ENCODE assay signal across 7 mouse cellular contexts in the genomic region with DNA sequence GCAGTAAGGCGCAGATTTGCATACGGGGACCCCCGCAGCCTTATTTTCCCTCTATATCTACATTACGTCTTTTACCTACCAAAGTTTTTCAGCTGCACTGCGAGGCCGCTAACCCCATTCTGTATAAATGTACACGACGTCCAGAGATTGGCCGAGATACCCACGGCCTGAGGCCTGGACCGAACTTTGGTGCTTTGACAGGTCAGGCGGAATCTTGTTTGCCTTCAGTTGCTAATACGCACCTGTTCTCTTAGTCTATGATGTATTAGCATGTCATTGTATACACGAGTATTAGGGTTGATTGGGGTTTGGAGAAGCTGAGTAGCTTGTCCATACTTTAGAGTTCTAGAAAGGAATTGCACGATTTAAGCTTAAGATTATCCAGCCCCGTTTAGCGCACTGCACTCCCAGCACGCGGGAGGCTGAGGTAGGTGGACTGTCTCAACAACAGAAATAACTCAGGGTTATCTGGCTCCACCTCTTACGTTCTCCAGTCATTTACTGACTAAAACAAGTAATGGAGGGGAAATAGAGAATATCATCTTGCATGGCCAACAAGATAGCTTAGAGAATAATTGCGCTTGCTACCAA. TPM values are rescaled to one million over a fixed set of nuclear protein-coding genes. Genes with fewer than 3 reads are reported as not detected.
DNase-seq lines count a peak whose midpoint lies in the region; ATAC-seq and TF ChIP-seq lines count a peak whose summit lies in the region.

No protein-coding gene starts in this region.

- 0 out of 2 replicates have a peak, but pooled peaks cover 3% of the 10 kb centered on the region for H3K4me1 ChIP-seq in lung, postnatal 0 days (ENCODE audit: insufficient read depth, low read depth, low read length)
- 0 out of 2 replicates have a peak, but pooled peaks cover 3% of the 10 kb centered on the region for H3K4me1 ChIP-seq in embryonic facial prominence, embryonic 13.5 days
- H3K4me1 ChIP-seq in hindbrain, postnatal 0 days (ENCODE audit: insufficient read depth, low read length), result 0 out of 2 replicates have a peak, but pooled peaks cover 3% of the 10 kb centered on the region
- peaks cover 9% of the 10 kb centered on the region for H3K4me1 ChIP-seq in midbrain, embryonic 16.5 days (ENCODE audit: control insufficient read depth, insufficient read depth, low read length)

- H3K27ac ChIP-seq in lung, postnatal 0 days (ENCODE audit: low read length), result peak overlapping the region; percentile 98
- H3K27ac ChIP-seq in embryonic facial prominence, embryonic 13.5 days, result peak overlapping the region; percentile 90
- H3K27ac ChIP-seq in hindbrain, postnatal 0 days, result peak overlapping the region; percentile 89; the same call in 1 of the 2 replicates
- peak overlapping the region; percentile 84 for H3K27ac ChIP-seq in midbrain, embryonic 16.5 days (ENCODE audit: low read length)

- ATAC-seq in lung, postnatal 0 days, result peak; percentile 0; the same call in 1 of the 2 replicates
- ATAC-seq in embryonic facial prominence, embryonic 13.5 days (ENCODE audit: insufficient number of reproducible peaks, insufficient read depth, low FRiP score, low TSS enrichment, low read depth), result no peak
- no peak for ATAC-seq in hindbrain, postnatal 0 days
- ATAC-seq in midbrain, embryonic 16.5 days, result no peak

- no peak for TF ChIP-seq EP300 in lung, postnatal 0 days (IDR thresholded peaks at IDR 0.05)

- H3K27me3 ChIP-seq in lung, postnatal 0 days (replicated peaks; ENCODE audit: insufficient read depth, low read length), result no peaks in the 10 kb centered on the region
- peaks cover 18% of the 10 kb centered on the region for H3K27me3 ChIP-seq in embryonic facial prominence, embryonic 13.5 days
- no peaks in the 10 kb centered on the region for H3K27me3 ChIP-seq in hindbrain, postnatal 0 days (ENCODE audit: insufficient read depth, low read length)
- H3K27me3 ChIP-seq in midbrain, embryonic 16.5 days (ENCODE audit: control insufficient read depth, insufficient read depth, low read depth, low read length), result no peaks in the 10 kb centered on the region; the same call in 1 of the 2 replicates

- no peak for TF ChIP-seq CTCF in lung, postnatal 0 days (IDR thresholded peaks at IDR 0.05)
- no peak for TF ChIP-seq CTCF in hindbrain, postnatal 0 days (IDR thresholded peaks at IDR 0.05; ENCODE audit: low read depth)

- peak overlapping the region; percentile 78 for H3K4me3 ChIP-seq in lung, postnatal 0 days (ENCODE audit: low read depth, low read length)
- peak overlapping the region; percentile 78 for H3K4me3 ChIP-seq in embryonic facial prominence, embryonic 13.5 days
- peak overlapping the region; percentile 82 for H3K4me3 ChIP-seq in hindbrain, postnatal 0 days (ENCODE audit: low read length)
- peak overlapping the region; percentile 91 for H3K4me3 ChIP-seq in midbrain, embryonic 16.5 days (ENCODE audit: low read depth, low read length)

- H3K36me3 ChIP-seq in lung, postnatal 0 days (ENCODE audit: insufficient read depth, low read length), result no peaks in the 10 kb centered on the region
- H3K36me3 ChIP-seq in embryonic facial prominence, embryonic 13.5 days, result no peaks in the 10 kb centered on the region
- H3K36me3 ChIP-seq in hindbrain, postnatal 0 days (ENCODE audit: insufficient read depth, low read length), result no peaks in the 10 kb centered on the region
- no peaks in the 10 kb centered on the region for H3K36me3 ChIP-seq in midbrain, embryonic 16.5 days (ENCODE audit: control insufficient read depth, insufficient read depth, low read length)

- H3K4me2 ChIP-seq in lung, postnatal 0 days (replicated peaks; ENCODE audit: low read depth, low read length), result peak overlapping the region; percentile 74
- peak overlapping the region; percentile 77 for H3K4me2 ChIP-seq in embryonic facial prominence, embryonic 13.5 days
- H3K4me2 ChIP-seq in hindbrain, postnatal 0 days (ENCODE audit: low read depth, low read length), result peak overlapping the region; percentile 79
- peak overlapping the region; percentile 78 for H3K4me2 ChIP-seq in midbrain, embryonic 16.5 days (ENCODE audit: low read length)

- DNase-seq in lung, postnatal 0 days (ENCODE audit: low spot score), result no peak
- DNase-seq in lung, postnatal 14 days, result no peak
- no peak for DNase-seq in hindbrain, postnatal 0 days (ENCODE audit: low spot score)
- DNase-seq in layer of hippocampus, adult 8-10 months (ENCODE audit: low spot score in 2 of 2), result no peak
- no peak for DNase-seq in layer of hippocampus, postnatal 14 days (ENCODE audit: low spot score in 2 of 2)

- peak overlapping the region; percentile 76 for H3K9ac ChIP-seq in lung, postnatal 0 days (replicated peaks; ENCODE audit: low read depth)
- H3K9ac ChIP-seq in embryonic facial prominence, embryonic 13.5 days, result peak overlapping the region; percentile 76
- peak overlapping the region; percentile 67 for H3K9ac ChIP-seq in hindbrain, postnatal 0 days (replicated peaks; ENCODE audit: low read length)
- H3K9ac ChIP-seq in midbrain, embryonic 16.5 days (ENCODE audit: low read depth, low read length), result peak overlapping the region; percentile 81

- H3K9me3 ChIP-seq in lung, postnatal 0 days (ENCODE audit: low read length), result no peaks in the 10 kb centered on the region
- no peaks in the 10 kb centered on the region; the same call in 1 of the 2 replicates for H3K9me3 ChIP-seq in embryonic facial prominence, embryonic 13.5 days
- no peaks in the 10 kb centered on the region for H3K9me3 ChIP-seq in hindbrain, postnatal 0 days (ENCODE audit: low read length)
- no peaks in the 10 kb centered on the region for H3K9me3 ChIP-seq in midbrain, embryonic 16.5 days (replicated peaks; ENCODE audit: control insufficient read depth, low read length, poor library complexity, severe bottlenecking)

- WGBS in lung, postnatal 0 days, result 8% methylated on average over 21 of the region's 21 CpGs
- WGBS in embryonic facial prominence, embryonic 13.5 days, result 5% methylated on average over 21 of the region's 21 CpGs
- 6% methylated on average over 21 of the region's 21 CpGs for WGBS in hindbrain, postnatal 0 days
- 7% methylated on average over 21 of the region's 21 CpGs for WGBS in midbrain, embryonic 16.5 days

RNA-seq across cellular contexts. Expression of gene Rel, which starts 0.8 kb away (rescaled TPM):
- 1.1 and 1.6 TPM in 2 replicates for polyA plus RNA-seq in lung, postnatal 0 days (2015; fragmentation: Nextera tagmentation; extraction: Ambion mirVana)
- 1.1 and 1.2 TPM in 2 replicates for polyA plus RNA-seq in embryonic facial prominence, embryonic 13.5 days (2015; fragmentation: Nextera tagmentation; extraction: Ambion mirVana)
- total RNA-seq in hindbrain, postnatal 0 days (2014; rRNA removed), result 0.68 and 1.0 TPM in 2 replicates
- polyA plus RNA-seq in hindbrain, postnatal 0 days (2015; fragmentation: Nextera tagmentation; extraction: Ambion mirVana), result 0.58 and 0.59 TPM in 2 replicates
- polyA plus RNA-seq in midbrain, embryonic 16.5 days (2015; fragmentation: Nextera tagmentation; extraction: Ambion mirVana), result 0.39 TPM in 2 replicates
- total RNA-seq in layer of hippocampus, adult 8-10 months (2022), result 1 to 10 TPM; 3.0 to 3.8 (median 3.5) TPM
- 1 to 10 TPM; 3.5 to 4.2 TPM for total RNA-seq in layer of hippocampus, postnatal 14 days (2021)
